Mouse (Mus musculus): ENCODE measurements around the gene Cenpb.

Cenpb gene

GRCm38 (mm10) chr2:131163924-131164323 is 15.9 kb downstream of the Cenpb start:
- peak; percentile 85 for DNase-seq

GRCm38 (mm10) chr2:131160671-131161111 is 19.2 kb downstream of the Cenpb start:
- peak; percentile 34 for DNase-seq

- peak; percentile 97 for DNase-seq
Measured at GRCm38 (mm10) chr2:131159938-131160581, 19.8 kb downstream of the Cenpb start, which contains the start of gene 1700037H04Rik. Gene 1700037H04Rik (minus strand): TSS chr2:131160081.

- no peak for DNase-seq
Measured at GRCm38 (mm10) chr2:131159491-131159910, 20.4 kb downstream of the Cenpb start.

- no peak for DNase-seq
Measured at GRCm38 (mm10) chr2:131156987-131157386, 22.9 kb downstream of the Cenpb start.

- no peak for DNase-seq
Measured at GRCm38 (mm10) chr2:131154036-131154435, 25.8 kb downstream of the Cenpb start.

- DNase-seq: no peak
Measured at GRCm38 (mm10) chr2:131152166-131152730, 27.6 kb downstream of the Cenpb start.

- DNase-seq: no peak
Measured at GRCm38 (mm10) chr2:131149254-131149578, 30.7 kb downstream of the Cenpb start.

GRCm38 (mm10) chr2:131148353-131149253 is 31.3 kb downstream of the Cenpb start:
- DNase-seq: no peak

- no peak for DNase-seq
Measured at GRCm38 (mm10) chr2:131147043-131147365, 32.9 kb downstream of the Cenpb start.

GRCm38 (mm10) chr2:131146193-131147042 is 33.4 kb downstream of the Cenpb start:
- no peak for DNase-seq

GRCm38 (mm10) chr2:131145536-131145935 is 34.3 kb downstream of the Cenpb start:
- DNase-seq: no peak

GRCm38 (mm10) chr2:131145121-131145520 is 34.7 kb downstream of the Cenpb start:
- DNase-seq: no peak

- no peak for DNase-seq
Measured at GRCm38 (mm10) chr2:131143007-131143780, 36.7 kb downstream of the Cenpb start.

GRCm38 (mm10) chr2:131142592-131142991 is 37.3 kb downstream of the Cenpb start:
- peak; percentile 55 for DNase-seq

GRCm38 (mm10) chr2:131141336-131141986 is 38.4 kb downstream of the Cenpb start:
- no peak for DNase-seq

- no peak for DNase-seq
Measured at GRCm38 (mm10) chr2:131140533-131140905, 39.3 kb downstream of the Cenpb start.

GRCm38 (mm10) chr2:131139886-131140532 is 39.9 kb downstream of the Cenpb start:
- peak; percentile 44 for DNase-seq

GRCm38 (mm10) chr2:131139287-131139686 is 40.6 kb downstream of the Cenpb start:
- DNase-seq: no peak

- DNase-seq: no peak
Measured at GRCm38 (mm10) chr2:131138760-131139159, 41.1 kb downstream of the Cenpb start.

GRCm38 (mm10) chr2:131138296-131138695 is 41.6 kb downstream of the Cenpb start:
- peak; percentile 1 for DNase-seq
